Comparison of ENCODE assay signal across 12 mouse cellular contexts in genomic region chr4:105403169-105403568, GRCm38 (mm10).
DNase-seq lines count a peak whose midpoint lies in the region; ATAC-seq and TF ChIP-seq lines count a peak whose summit lies in the region.
"Had no signal": no experiment of that assay in that cellular context is flagged by ENCODE, and none has a peak within 500 bp of the region (broad histone marks: within the 10 kb centered on the region; RNA-seq: fewer than 3 reads in every experiment).

No protein-coding gene starts in this region.

- peak; percentile 23 to 73 for DNase-seq in adrenal gland, adult (ENCODE audit: inconsistent age in 2 of 2, low spot score in 1 of 2)
- DNase-seq in adrenal gland, adult 18-20 months (ENCODE audit: low spot score in 2 of 2) = no peak
- peak; percentile 8 for DNase-seq in brain, embryonic 14.5 days (ENCODE audit: low read depth)
- DNase-seq in kidney, adult 2 months = peak; percentile 95
- no peak for DNase-seq in B cell, adult 2 months
- DNase-seq in cerebellum, postnatal 25 days = no peak
- no peak for DNase-seq in right cerebral cortex, postnatal 25 days
- DNase-seq: cerebellum, postnatal 36 days; thymus, postnatal 25 days had no signal

- peak overlapping the region; percentile 76 for H3K27ac ChIP-seq in kidney, adult 2 months (ENCODE audit: insufficient read depth, low read depth, low read length)
- peak overlapping the region; percentile 58 for H3K27ac ChIP-seq in lung, embryonic 15.5 days
- H3K27ac ChIP-seq: midbrain, embryonic 15.5 days had no signal

- no peak for TF ChIP-seq POLR2A in brain, embryonic 14.5 days (IDR thresholded peaks at IDR 0.05; ENCODE audit: borderline replicate concordance, extremely low read depth, insufficient read depth, insufficient read length, poor library complexity, severe bottlenecking)
- TF ChIP-seq POLR2A in kidney, adult 2 months (IDR thresholded peaks at IDR 0.05; ENCODE audit: low read depth, low read length) = no peak

- WGBS in kidney, adult 2 months = 9% methylated on average over 3 of the region's 3 CpGs
- WGBS in lung, embryonic 15.5 days = 21% methylated on average over 3 of the region's 3 CpGs

- no peaks in the 10 kb centered on the region for H3K9me3 ChIP-seq in lung, embryonic 15.5 days
- H3K9me3 ChIP-seq: midbrain, embryonic 15.5 days had no signal

- H3K9ac ChIP-seq in lung, embryonic 15.5 days = no peak overlapping the region
- H3K9ac ChIP-seq: midbrain, embryonic 15.5 days had no signal

- H3K4me3 ChIP-seq in kidney, adult 2 months (ENCODE audit: insufficient read depth, low read depth, low read length) = no peak overlapping the region
- H3K4me3 ChIP-seq in lung, embryonic 15.5 days = no peak overlapping the region
- H3K4me3 ChIP-seq: midbrain, embryonic 15.5 days had no signal

- peak; percentile 74 for ATAC-seq in lung, embryonic 15.5 days (ENCODE audit: borderline replicate concordance, extremely low read depth, low FRiP score, low TSS enrichment)
- ATAC-seq: forebrain, embryonic 16.5 days; midbrain, embryonic 15.5 days had no signal

- no peak overlapping the region for H3K4me2 ChIP-seq in lung, embryonic 15.5 days
- H3K4me2 ChIP-seq: midbrain, embryonic 15.5 days had no signal

- no peak for TF ChIP-seq CTCF in brain, embryonic 14.5 days (IDR thresholded peaks at IDR 0.05; ENCODE audit: borderline replicate concordance, extremely low read depth, insufficient read depth, insufficient read length)
- no peak; the same call in 1 of the 2 replicates for TF ChIP-seq CTCF in kidney, adult 2 months (conservative IDR thresholded peaks at IDR 0.05; ENCODE audit: insufficient read depth, insufficient read length, low read depth, low read length)

- no peaks in the 10 kb centered on the region for H3K36me3 ChIP-seq in kidney, adult 2 months (ENCODE audit: control insufficient read depth, insufficient read depth, low read length)
- H3K36me3 ChIP-seq in lung, embryonic 15.5 days = no peaks in the 10 kb centered on the region
- H3K36me3 ChIP-seq: midbrain, embryonic 15.5 days had no signal

- H3K4me1 ChIP-seq in kidney, adult 2 months (ENCODE audit: control insufficient read depth, insufficient read depth, low read length) = peaks cover 11% of the 10 kb centered on the region
- peaks cover 18% of the 10 kb centered on the region for H3K4me1 ChIP-seq in lung, embryonic 15.5 days
- H3K4me1 ChIP-seq: midbrain, embryonic 15.5 days had no signal

- H3K27me3 ChIP-seq in kidney, adult 2 months (replicated peaks; ENCODE audit: control insufficient read depth, insufficient read depth, low read length) = no peaks in the 10 kb centered on the region
- H3K27me3 ChIP-seq in lung, embryonic 15.5 days = no peaks in the 10 kb centered on the region
- H3K27me3 ChIP-seq: midbrain, embryonic 15.5 days had no signal

Comparison
In these comparisons a context has a peak if more than half of its experiments do, and no peak if none do; other contexts are left out.
1. DNase-seq: peak in adrenal gland, adult (2 of 2), brain, embryonic 14.5 days (single experiment) and kidney, adult 2 months (single experiment); none in adrenal gland, adult 18-20 months (0 of 2), B cell, adult 2 months (0 of 2), cerebellum, postnatal 25 days (0 of 2) and right cerebral cortex, postnatal 25 days (single experiment).